ENCODE assay signal across 8 mouse cellular contexts in genomic region chr8:106854534-106855241, GRCm38 (mm10). TPM values are rescaled to one million over a fixed set of nuclear protein-coding genes. Genes with fewer than 3 reads are reported as not detected.
DNase-seq lines count a peak whose midpoint lies in the region.

No protein-coding gene starts in this region.

- peak; percentile 15 for DNase-seq in gastrocnemius, adult 18-20 months (ENCODE audit: low spot score)
- DNase-seq in gastrocnemius, postnatal 36 days: no peak
- DNase-seq in ovary, postnatal 36 days (ENCODE audit: low spot score): peak; percentile 12
- no peak for DNase-seq in ovary, adult 18-20 months (ENCODE audit: low spot score)
- peak; percentile 21 for DNase-seq in kidney, postnatal 14 days
- no peak for DNase-seq in urinary bladder, adult 18-20 months (ENCODE audit: low spot score in 2 of 2)
- no peak for DNase-seq in thymus, postnatal 10 days (ENCODE audit: low spot score in 2 of 2)
- DNase-seq in layer of hippocampus, postnatal 36 days: no peak

- intact Hi-C loops in gastrocnemius, postnatal 36 days (cut with DNase I): no loop called here

RNA-seq across cellular contexts. Expression of gene Has3, which starts 15.4 kb away (rescaled TPM):
- total RNA-seq in gastrocnemius, adult 18-20 months (2021): under 1 TPM; 0.37 to 0.57 TPM
- total RNA-seq in gastrocnemius, postnatal 36 days (2021): under 1 TPM; 0.59 to 0.69 TPM
- 1 to 10 TPM; 1.5 to 1.9 TPM for total RNA-seq in layer of hippocampus, postnatal 36 days (2021)

RNA-seq across cellular contexts. Expression of gene Utp4, which starts 38.7 kb away (rescaled TPM):
- total RNA-seq in gastrocnemius, adult 18-20 months (2021): 10 to 100 TPM; 20.7 to 21.8 TPM
- 10 to 100 TPM; 18.0 to 21.0 TPM for total RNA-seq in gastrocnemius, postnatal 36 days (2021)
- 10 to 100 TPM; 41.0 to 43.5 TPM for total RNA-seq in layer of hippocampus, postnatal 36 days (2021)

Comparison
In these comparisons a context has a peak if more than half of its experiments do, and no peak if none do; other contexts are left out.
1. DNase-seq: peak in gastrocnemius, adult 18-20 months (single experiment), ovary, postnatal 36 days (single experiment) and kidney, postnatal 14 days (single experiment); none in gastrocnemius, postnatal 36 days (0 of 2), ovary, adult 18-20 months (single experiment), urinary bladder, adult 18-20 months (0 of 2), thymus, postnatal 10 days (0 of 2) and layer of hippocampus, postnatal 36 days (0 of 2).